14 mouse cellular contexts compared by ENCODE assay signal in genomic region chr10:39623806-39624205, GRCm38 (mm10). TPM values are rescaled to one million over a fixed set of nuclear protein-coding genes. Genes with fewer than 3 reads are reported as not detected.
DNase-seq lines count a peak whose midpoint lies in the region; ATAC-seq and TF ChIP-seq lines count a peak whose summit lies in the region.
"Had no signal": no experiment of that assay in that cellular context is flagged by ENCODE, and none has a peak within 500 bp of the region (broad histone marks: within the 10 kb centered on the region; RNA-seq: fewer than 3 reads in every experiment).

No protein-coding gene starts in this region.

- H3K4me2 ChIP-seq in hindbrain, embryonic 14.5 days (replicated peaks): no peak overlapping the region
- H3K4me2 ChIP-seq in hindbrain, embryonic 11.5 days (replicated peaks; ENCODE audit: low read depth, low read length): no peak overlapping the region
- no peak overlapping the region for H3K4me2 ChIP-seq in midbrain, embryonic 15.5 days
- H3K4me2 ChIP-seq in midbrain, embryonic 13.5 days (replicated peaks): no peak overlapping the region
- no peak overlapping the region for H3K4me2 ChIP-seq in forebrain, postnatal 0 days (ENCODE audit: low read depth)
- no peak overlapping the region for H3K4me2 ChIP-seq in stomach, embryonic 16.5 days (ENCODE audit: low read depth, low read length)
- H3K4me2 ChIP-seq: limb, embryonic 15.5 days had no signal

- no peak overlapping the region for H3K27ac ChIP-seq in hindbrain, embryonic 14.5 days
- H3K27ac ChIP-seq in hindbrain, embryonic 11.5 days (ENCODE audit: low read depth, low read length): no peak overlapping the region
- H3K27ac ChIP-seq in midbrain, embryonic 15.5 days: no peak overlapping the region
- no peak overlapping the region for H3K27ac ChIP-seq in midbrain, embryonic 13.5 days
- H3K27ac ChIP-seq in forebrain, postnatal 0 days (ENCODE audit: low read depth, low read length): no peak overlapping the region
- peak overlapping the region; percentile 87 for H3K27ac ChIP-seq in stomach, embryonic 16.5 days (ENCODE audit: low read length)

- TF ChIP-seq CTCF in forebrain, postnatal 0 days (IDR thresholded peaks at IDR 0.05; ENCODE audit: low read depth): no peak

- no peak for DNase-seq in hindbrain, embryonic 14.5 days (ENCODE audit: low spot score)
- DNase-seq in hindbrain, embryonic 11.5 days (ENCODE audit: low spot score): no peak
- DNase-seq in forebrain, postnatal 0 days: no peak
- no peak for DNase-seq in Muller cell, postnatal 12 days (ENCODE audit: inconsistent ontology term)
- no peak for DNase-seq in left cerebral cortex, postnatal 36 days (ENCODE audit: low spot score in 2 of 2)
- DNase-seq: adrenal gland, postnatal 36 days; kidney, adult 11 months; right cerebral cortex, adult 18-20 months; thymus, adult 2 months had no signal

- ATAC-seq in hindbrain, embryonic 14.5 days (ENCODE audit: low FRiP score): 0 out of 2 replicates have a peak, but pooled peaks have one; percentile 38
- ATAC-seq in hindbrain, embryonic 11.5 days (ENCODE audit: low FRiP score): no peak
- ATAC-seq in midbrain, embryonic 15.5 days (replicated peaks): peak; percentile 38; the same call in 1 of the 2 replicates
- no peak for ATAC-seq in midbrain, embryonic 13.5 days
- peak; percentile 45 for ATAC-seq in forebrain, postnatal 0 days
- no peak for ATAC-seq in stomach, embryonic 16.5 days (ENCODE audit: insufficient read depth, low FRiP score)

- intact Hi-C loops in left cerebral cortex, postnatal 36 days (cut with DNase I): no loop called here

- no peak overlapping the region for H3K4me3 ChIP-seq in hindbrain, embryonic 14.5 days (replicated peaks; ENCODE audit: low read length)
- no peak overlapping the region for H3K4me3 ChIP-seq in hindbrain, embryonic 11.5 days (ENCODE audit: low read depth, low read length)
- no peak overlapping the region for H3K4me3 ChIP-seq in midbrain, embryonic 15.5 days
- H3K4me3 ChIP-seq in midbrain, embryonic 13.5 days (replicated peaks): no peak overlapping the region
- H3K4me3 ChIP-seq in forebrain, postnatal 0 days (ENCODE audit: low read depth, low read length): no peak overlapping the region
- H3K4me3 ChIP-seq in stomach, embryonic 16.5 days (replicated peaks; ENCODE audit: low read length): no peak overlapping the region
- H3K4me3 ChIP-seq: limb, embryonic 15.5 days; megakaryocyte, embryonic 14.5 days had no signal

- no peaks in the 10 kb centered on the region for H3K9me3 ChIP-seq in hindbrain, embryonic 14.5 days (ENCODE audit: control insufficient read depth, low read length)
- H3K9me3 ChIP-seq in hindbrain, embryonic 11.5 days (ENCODE audit: control insufficient read depth, low read length): no peaks in the 10 kb centered on the region
- H3K9me3 ChIP-seq in midbrain, embryonic 15.5 days: no peaks in the 10 kb centered on the region
- no peaks in the 10 kb centered on the region for H3K9me3 ChIP-seq in midbrain, embryonic 13.5 days
- no peaks in the 10 kb centered on the region for H3K9me3 ChIP-seq in forebrain, postnatal 0 days (ENCODE audit: low read length)
- H3K9me3 ChIP-seq in stomach, embryonic 16.5 days (replicated peaks; ENCODE audit: control insufficient read depth, low read length): no peaks in the 10 kb centered on the region
- H3K9me3 ChIP-seq: limb, embryonic 15.5 days; megakaryocyte, embryonic 14.5 days had no signal

- H3K9ac ChIP-seq in hindbrain, embryonic 14.5 days: no peak overlapping the region
- no peak overlapping the region for H3K9ac ChIP-seq in hindbrain, embryonic 11.5 days (ENCODE audit: low read depth, low read length)
- no peak overlapping the region for H3K9ac ChIP-seq in midbrain, embryonic 15.5 days
- no peak overlapping the region for H3K9ac ChIP-seq in midbrain, embryonic 13.5 days (replicated peaks)
- no peak overlapping the region for H3K9ac ChIP-seq in forebrain, postnatal 0 days
- H3K9ac ChIP-seq in stomach, embryonic 16.5 days (ENCODE audit: low read length): no peak overlapping the region
- H3K9ac ChIP-seq: limb, embryonic 15.5 days had no signal

- 41% methylated on average over 6 of the region's 6 CpGs for WGBS in hindbrain, embryonic 14.5 days
- 70% methylated on average over 6 of the region's 6 CpGs for WGBS in hindbrain, embryonic 11.5 days
- WGBS in midbrain, embryonic 15.5 days: 61% methylated on average over 6 of the region's 6 CpGs
- 73% methylated on average over 6 of the region's 6 CpGs for WGBS in midbrain, embryonic 13.5 days
- WGBS in forebrain, postnatal 0 days: 50% methylated on average over 6 of the region's 6 CpGs
- 65% methylated on average over 6 of the region's 6 CpGs for WGBS in stomach, embryonic 16.5 days

- peaks cover 12% of the 10 kb centered on the region for H3K4me1 ChIP-seq in hindbrain, embryonic 14.5 days (replicated peaks; ENCODE audit: control insufficient read depth, insufficient read depth, low read length)
- no peaks in the 10 kb centered on the region for H3K4me1 ChIP-seq in hindbrain, embryonic 11.5 days (replicated peaks; ENCODE audit: control insufficient read depth, insufficient read depth, low read length)
- H3K4me1 ChIP-seq in midbrain, embryonic 15.5 days: peaks cover 10% of the 10 kb centered on the region
- peaks cover 20% of the 10 kb centered on the region for H3K4me1 ChIP-seq in midbrain, embryonic 13.5 days (replicated peaks)
- H3K4me1 ChIP-seq in forebrain, postnatal 0 days (ENCODE audit: insufficient read depth): peaks cover 6% of the 10 kb centered on the region; the same call in 1 of the 2 replicates
- peaks cover 44% of the 10 kb centered on the region for H3K4me1 ChIP-seq in stomach, embryonic 16.5 days (ENCODE audit: control insufficient read depth, insufficient read depth, low read length)

- H3K36me3 ChIP-seq in hindbrain, embryonic 14.5 days (replicated peaks; ENCODE audit: control insufficient read depth, insufficient read depth): peaks cover 7% of the 10 kb centered on the region; the same call in 1 of the 2 replicates
- H3K36me3 ChIP-seq in hindbrain, embryonic 11.5 days (ENCODE audit: control insufficient read depth, insufficient read depth, low read length): no peaks in the 10 kb centered on the region
- no peaks in the 10 kb centered on the region; the same call in 1 of the 2 replicates for H3K36me3 ChIP-seq in midbrain, embryonic 15.5 days (replicated peaks)
- peaks cover 18% of the 10 kb centered on the region for H3K36me3 ChIP-seq in midbrain, embryonic 13.5 days
- peaks cover 9% of the 10 kb centered on the region; the same call in 1 of the 2 replicates for H3K36me3 ChIP-seq in forebrain, postnatal 0 days (ENCODE audit: insufficient read depth)
- peaks cover 11% of the 10 kb centered on the region; the same call in 1 of the 2 replicates for H3K36me3 ChIP-seq in stomach, embryonic 16.5 days (ENCODE audit: control insufficient read depth, insufficient read depth, low read length)

- H3K27me3 ChIP-seq in hindbrain, embryonic 14.5 days (ENCODE audit: control insufficient read depth, insufficient read depth, low read length): no peaks in the 10 kb centered on the region
- H3K27me3 ChIP-seq in hindbrain, embryonic 11.5 days (ENCODE audit: control insufficient read depth, insufficient read depth, low read length): no peaks in the 10 kb centered on the region
- H3K27me3 ChIP-seq in midbrain, embryonic 15.5 days (replicated peaks): no peaks in the 10 kb centered on the region
- H3K27me3 ChIP-seq in midbrain, embryonic 13.5 days: no peaks in the 10 kb centered on the region
- H3K27me3 ChIP-seq in forebrain, postnatal 0 days (ENCODE audit: insufficient read depth, low read length): no peaks in the 10 kb centered on the region
- H3K27me3 ChIP-seq in stomach, embryonic 16.5 days (ENCODE audit: control insufficient read depth, insufficient read depth, low read length): no peaks in the 10 kb centered on the region
- H3K27me3 ChIP-seq: limb, embryonic 15.5 days had no signal

RNA-seq across cellular contexts. Expression of gene Traf3ip2, which starts 11.1 kb away (rescaled TPM):
- polyA plus RNA-seq in hindbrain, embryonic 14.5 days (2014; fragmentation: Nextera tagmentation; extraction: Ambion mirVana): 8.3 and 10.1 TPM in 2 replicates
- 5.6 and 7.2 TPM in 2 replicates for polyA plus RNA-seq in hindbrain, embryonic 11.5 days (2014; fragmentation: Nextera tagmentation; extraction: Ambion mirVana)
- polyA plus RNA-seq in midbrain, embryonic 15.5 days (2015; fragmentation: Nextera tagmentation; extraction: Ambion mirVana): 5.9 and 7.0 TPM in 2 replicates
- 4.1 and 5.9 TPM in 2 replicates for polyA plus RNA-seq in midbrain, embryonic 13.5 days (2015; fragmentation: Nextera tagmentation; extraction: Ambion mirVana)
- total RNA-seq in forebrain, postnatal 0 days (2014; rRNA removed): 0.24 and 0.77 TPM in 2 replicates
- polyA plus RNA-seq in forebrain, postnatal 0 days (2015; fragmentation: Nextera tagmentation; extraction: Ambion mirVana): 4.8 and 6.0 TPM in 2 replicates
- polyA plus RNA-seq in stomach, embryonic 16.5 days (2015; fragmentation: Nextera tagmentation; extraction: Ambion mirVana): 32.1 and 33.1 TPM in 2 replicates
- 1 to 10 TPM in 1 of 2 experiments, under 1 TPM in 1; 0.77 to 1.4 TPM for total RNA-seq in left cerebral cortex, postnatal 36 days (2021)

Comparison
In these comparisons a context has a peak if more than half of its experiments do, and no peak if none do; other contexts are left out.
1. ATAC-seq: peak in hindbrain, embryonic 14.5 days (single experiment), midbrain, embryonic 15.5 days (single experiment) and forebrain, postnatal 0 days (single experiment); none in hindbrain, embryonic 11.5 days (single experiment), midbrain, embryonic 13.5 days (single experiment) and stomach, embryonic 16.5 days (single experiment).